Mouse (Mus musculus) testis, postnatal 14 days (tissue): ENCODE results near the gene Wdfy3.
A peak's percentile ranks its signal among the peaks of the same experiment; 100 is the strongest.
"Not testable (repeated sequence)": the region's sequence is repeated elsewhere in the genome, so short reads cannot be mapped to it uniquely, and the experiment has no call there.

Experiments used
- DNase-seq: peaks from one replicate; pipeline ENCODE4 v3.0.0; 2021; ENCODE audit warnings: low spot score

Wdfy3 gene

GRCm38 (mm10) chr5:102069767-102070413 lies at the start of gene Wdfy3:
TSS of gene Wdfy3 (minus strand) at chr5:102069921.
- DNase-seq = peak; percentile 83

- DNase-seq = no peak
Observed at GRCm38 (mm10) chr5:102113009-102113408, 43.3 kb upstream of the Wdfy3 start.

DNA sequence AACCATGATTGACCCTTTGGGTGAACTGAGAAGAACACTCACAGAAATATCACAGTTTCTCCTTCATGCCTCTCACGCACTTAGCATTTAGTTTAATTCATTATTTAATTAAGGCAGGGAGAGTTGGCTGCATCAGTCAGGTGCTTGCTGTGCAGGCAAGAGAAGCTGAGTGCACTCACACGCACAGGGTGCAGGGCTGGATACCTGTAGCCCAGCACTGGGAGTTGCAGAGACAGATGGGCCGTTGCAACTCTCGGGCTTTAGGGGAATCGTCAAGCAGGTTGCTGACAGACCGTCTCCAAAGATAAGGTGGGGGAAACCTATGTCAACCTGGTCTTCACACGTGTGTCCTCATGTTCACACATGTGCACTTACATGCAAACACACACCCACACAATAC lies 42.3 kb upstream of the Wdfy3 start:
- no peak for DNase-seq

DNA sequence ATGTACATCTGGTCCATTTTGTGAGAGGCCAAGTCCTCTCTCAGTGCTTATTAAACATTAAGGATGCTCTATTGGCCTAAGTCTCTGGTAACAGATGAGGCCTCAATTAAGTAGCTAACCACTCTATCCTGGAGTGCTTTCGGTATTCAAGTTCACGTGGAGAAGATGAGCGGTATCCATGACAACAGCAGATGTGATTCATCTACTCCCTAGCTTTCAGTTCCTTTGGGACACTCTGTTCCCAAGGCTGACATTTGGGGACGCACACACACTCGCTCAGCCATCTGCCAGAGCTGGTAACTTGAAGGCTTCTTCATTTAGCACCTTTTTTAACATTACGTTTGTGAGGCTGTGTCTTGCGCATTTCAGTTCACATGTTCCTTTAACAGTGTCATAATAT lies 40.3 kb upstream of the Wdfy3 start:
- DNase-seq = no peak

GRCm38 (mm10) chr5:102105919-102106318 lies 36.2 kb upstream of the Wdfy3 start:
- DNase-seq = no peak

DNA sequence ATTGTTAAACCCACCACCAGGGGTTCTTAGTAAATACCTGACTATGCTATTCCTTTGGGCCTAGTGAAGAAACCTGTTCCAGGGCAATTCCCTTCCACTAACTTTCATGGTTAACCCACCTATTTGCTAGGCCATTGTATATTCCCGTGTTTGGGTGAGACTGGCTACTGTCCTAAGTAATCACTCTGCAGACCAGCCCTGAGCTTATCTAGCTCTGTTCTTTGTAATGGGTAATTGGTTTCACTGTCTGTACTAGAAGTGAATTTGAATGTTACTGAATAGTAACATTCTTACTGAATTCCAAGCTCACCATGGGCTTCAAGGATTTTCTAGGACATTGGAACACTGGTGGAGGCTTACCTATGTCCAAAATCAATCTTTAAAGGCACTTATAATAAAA lies 32.1 kb upstream of the Wdfy3 start:
- not testable (repeated sequence) for DNase-seq

DNA sequence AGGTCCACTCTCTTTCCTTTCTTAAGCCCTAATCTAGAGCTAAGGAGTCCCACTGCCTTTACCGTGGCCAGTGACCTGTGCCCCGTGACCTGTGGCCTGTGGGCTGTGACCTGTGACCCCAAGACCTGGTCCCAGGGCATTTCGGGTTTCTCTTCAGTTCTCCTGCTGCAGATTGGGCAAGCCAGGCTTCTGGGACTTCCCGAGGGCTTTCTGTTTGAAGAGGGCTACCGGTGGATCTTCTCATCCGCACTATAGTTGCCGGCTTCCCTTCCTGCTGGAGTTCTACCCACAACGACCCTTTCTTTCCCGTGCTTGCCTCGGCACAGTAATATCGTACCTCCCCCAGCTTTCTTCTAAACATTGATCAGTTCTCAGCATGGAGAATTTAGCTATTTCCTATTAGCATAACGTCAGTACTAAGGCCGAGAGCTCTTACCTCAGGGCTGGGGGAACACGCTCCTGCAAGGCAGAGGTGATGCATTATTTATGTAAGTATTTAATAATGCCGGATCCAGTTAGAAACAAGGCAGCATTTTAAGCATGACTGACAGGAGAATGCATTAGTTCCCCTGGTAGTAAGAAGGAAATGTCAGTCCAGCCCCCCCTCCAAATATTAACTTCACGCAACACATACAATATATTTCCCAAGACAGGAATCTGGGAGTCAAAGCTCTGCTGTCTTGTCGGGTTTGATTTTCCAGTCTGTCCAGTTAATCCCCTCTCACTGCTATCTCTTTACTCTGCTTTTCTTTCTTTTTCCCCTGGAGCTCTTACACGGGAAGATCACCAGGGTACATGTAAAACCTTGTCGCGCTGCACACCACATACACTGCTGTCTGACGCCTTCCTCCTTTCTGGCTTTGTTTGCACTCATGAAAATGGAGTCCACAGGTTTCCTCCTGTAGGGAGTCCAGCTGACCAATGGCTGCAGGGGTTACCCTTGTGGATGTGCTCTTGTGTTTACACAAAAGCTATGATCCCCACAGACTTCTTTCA lies 30.8 kb upstream of the Wdfy3 start:
- no peak for DNase-seq

DNA sequence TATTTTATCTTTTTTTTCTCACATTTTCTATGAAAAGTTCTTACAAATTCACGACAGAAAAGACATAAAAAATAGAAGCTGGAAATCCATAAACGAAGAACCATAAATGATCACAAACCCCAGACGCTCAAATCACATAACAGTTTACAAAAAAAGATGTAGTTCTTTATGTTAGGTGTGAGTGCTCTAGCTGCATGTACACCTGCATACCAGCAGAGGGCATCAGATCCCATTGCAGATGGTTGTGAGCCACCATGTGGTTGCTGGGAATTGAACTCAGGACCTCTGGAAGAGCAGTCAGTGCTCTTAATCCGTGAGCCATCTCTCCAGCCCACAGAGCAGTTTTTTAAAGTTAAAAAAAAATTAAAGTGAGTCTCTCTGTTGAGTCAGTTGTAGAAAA lies 25.9 kb upstream of the Wdfy3 start:
- DNase-seq = no peak

- no peak for DNase-seq
Observed at GRCm38 (mm10) chr5:102090686-102091085, 21.0 kb upstream of the Wdfy3 start.

DNA sequence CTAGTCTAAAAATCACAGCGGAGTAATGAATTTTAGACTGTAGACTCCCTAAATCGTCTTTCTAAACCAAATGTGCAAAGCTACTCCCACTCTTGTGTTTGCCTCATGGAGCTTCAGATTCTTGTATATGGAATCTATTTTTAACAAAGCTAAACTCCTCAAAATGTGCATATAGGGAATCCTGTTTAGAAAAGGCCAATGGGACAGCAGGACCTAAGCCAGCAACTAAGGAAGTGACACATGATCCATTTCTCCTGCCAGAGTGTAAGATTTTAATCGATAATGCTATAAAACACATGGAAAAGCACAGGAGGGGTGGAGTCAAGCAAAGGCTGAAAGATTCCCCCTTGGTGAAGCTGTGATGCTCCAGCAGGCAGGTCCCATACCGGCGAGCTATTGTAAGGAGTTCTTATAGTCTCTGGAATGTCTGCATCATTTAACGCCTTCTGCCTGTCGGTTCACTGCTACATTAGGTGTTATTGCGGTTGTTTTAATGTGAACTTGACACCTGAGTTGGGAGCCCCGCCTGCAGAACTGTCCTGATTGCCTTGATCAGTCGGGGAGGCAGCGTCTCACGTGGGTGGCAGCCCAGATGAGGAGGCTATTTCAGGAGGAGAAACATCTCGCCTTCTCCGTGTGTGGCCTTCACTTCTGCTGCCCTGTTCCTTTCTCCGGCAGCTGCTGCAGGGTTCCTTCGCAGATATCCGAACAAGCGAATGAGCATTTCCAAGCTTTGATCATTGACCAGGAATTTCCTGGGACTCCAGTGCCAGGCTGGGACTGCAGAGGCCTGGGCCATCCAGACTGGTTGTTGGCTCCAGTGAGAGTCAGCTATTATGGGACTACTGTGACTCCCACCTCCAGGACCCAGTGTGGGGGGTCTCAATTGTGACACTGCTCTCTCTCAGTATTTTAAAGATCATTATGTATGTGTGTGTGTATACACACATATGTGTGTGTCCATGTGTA lies 15.3 kb upstream of the Wdfy3 start:
- DNase-seq = no peak

DNA sequence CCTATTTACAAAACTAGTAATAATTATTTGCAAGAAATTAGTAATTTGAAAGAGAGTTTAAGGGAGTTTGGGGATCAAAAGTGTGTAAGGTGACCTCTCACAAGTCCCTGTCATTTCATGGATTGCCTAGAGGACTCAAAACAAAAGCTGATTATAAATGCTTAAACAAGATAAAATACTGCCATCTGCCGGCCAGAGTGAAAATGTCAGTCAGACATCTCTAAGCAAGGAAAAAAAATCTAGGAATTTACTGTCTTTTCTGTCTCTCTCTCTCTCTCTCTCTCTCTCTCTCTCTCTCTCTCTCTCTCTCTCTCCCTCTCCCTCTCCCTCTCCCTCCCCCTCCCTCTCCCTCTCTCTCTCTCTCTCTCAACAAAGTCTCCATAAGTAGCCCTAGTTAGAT lies 4.4 kb upstream of the Wdfy3 start:
- no peak for DNase-seq

DNA sequence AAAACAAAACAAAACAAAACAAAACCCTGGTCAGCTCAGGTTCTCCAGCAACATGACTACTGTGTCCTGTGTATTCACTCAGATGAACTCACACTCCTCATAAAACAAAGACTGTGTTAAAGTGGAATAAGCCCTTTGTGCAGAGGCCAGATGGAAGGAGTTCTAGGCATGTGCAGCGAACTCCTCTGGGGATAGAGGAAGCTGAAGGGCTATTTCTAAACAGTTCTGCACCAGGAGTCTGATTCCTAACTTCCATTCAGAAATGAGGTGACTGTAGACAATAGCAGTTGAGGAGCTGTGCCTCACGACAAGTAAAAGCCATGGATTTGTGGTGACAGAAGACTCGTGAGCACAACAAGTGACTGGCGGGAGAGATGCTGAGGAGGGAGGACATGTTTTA lies 2.3 kb upstream of the Wdfy3 start:
- no peak for DNase-seq

- no peak for DNase-seq
Observed at GRCm38 (mm10) chr5:102071241-102071640, 1.5 kb upstream of the Wdfy3 start.

- DNase-seq = peak; percentile 15
Observed at GRCm38 (mm10) chr5:102070788-102071187, 1.1 kb upstream of the Wdfy3 start.

- DNase-seq = peak; percentile 16
Observed at GRCm38 (mm10) chr5:102070414-102070768, 670 bp upstream of the Wdfy3 start.

GRCm38 (mm10) chr5:102069051-102069766 lies 512 bp downstream of the Wdfy3 start:
- peak; percentile 64 for DNase-seq

DNA sequence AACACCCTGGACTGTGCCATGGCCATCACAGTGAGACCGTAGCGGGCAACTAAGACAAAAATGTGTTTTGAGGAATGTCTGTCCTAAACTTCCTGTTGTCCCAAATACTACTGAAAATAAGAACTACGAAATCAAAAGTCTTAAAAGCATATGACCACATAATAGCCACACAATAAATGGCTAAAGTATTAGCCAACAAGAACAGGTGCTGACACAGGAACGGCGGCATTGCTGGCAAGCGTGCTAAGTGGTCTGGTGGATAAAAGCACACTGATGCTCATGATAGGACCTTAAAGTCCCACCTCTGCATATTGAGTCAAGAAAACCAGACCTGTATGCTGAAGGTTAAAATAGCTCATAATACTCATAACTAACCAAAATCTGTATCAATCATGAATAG lies 3.3 kb downstream of the Wdfy3 start:
- DNase-seq = no peak

GRCm38 (mm10) chr5:102063013-102063752 lies 6.5 kb downstream of the Wdfy3 start:
- DNase-seq = no peak

GRCm38 (mm10) chr5:102061816-102062215 lies 7.9 kb downstream of the Wdfy3 start:
- no peak for DNase-seq

DNA sequence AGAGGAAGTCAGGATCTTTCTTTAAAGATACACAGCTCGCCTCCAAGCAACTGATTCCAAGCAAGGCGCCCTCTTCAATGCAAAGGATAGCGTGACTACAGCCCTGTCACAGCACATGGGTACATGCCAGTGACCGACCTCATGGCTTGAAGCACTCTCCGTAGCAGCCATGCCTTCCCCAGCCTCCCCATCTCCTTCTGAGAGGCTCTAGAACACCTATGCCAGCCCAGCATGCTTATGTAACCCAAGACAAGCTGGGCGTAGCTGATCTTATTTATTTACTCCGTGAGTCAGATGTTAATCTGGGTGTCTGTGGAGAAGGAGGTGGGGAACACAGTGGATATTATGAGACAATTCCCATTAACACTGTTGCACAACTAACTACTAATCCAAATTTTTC lies 13.8 kb downstream of the Wdfy3 start:
- no peak for DNase-seq

DNA sequence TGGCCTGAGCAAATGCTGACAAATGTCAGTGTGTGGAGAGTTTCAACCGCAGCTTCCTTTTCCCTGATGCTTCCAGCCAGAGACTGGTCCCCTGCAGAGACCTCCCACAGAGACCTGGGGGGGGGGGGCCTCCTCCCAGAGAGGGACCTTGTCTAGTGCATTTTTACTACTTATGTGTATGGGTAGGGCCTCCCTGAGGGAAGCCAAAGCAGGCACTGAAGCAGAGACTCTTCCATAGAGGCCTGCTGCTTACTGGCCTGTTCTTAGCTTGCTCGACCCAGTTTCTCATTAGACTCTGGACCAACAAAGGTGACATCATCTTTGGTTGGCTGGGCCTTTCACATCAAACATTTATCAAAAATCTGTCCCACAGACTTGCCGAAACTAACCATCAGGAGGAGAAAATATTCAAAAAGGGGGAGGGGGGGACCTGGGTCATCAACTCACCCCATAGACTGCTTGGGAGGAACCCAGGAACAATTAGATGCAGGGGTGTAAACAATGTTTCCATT lies 14.5 kb downstream of the Wdfy3 start:
- no peak for DNase-seq
